Mouse (Mus musculus) embryonic facial prominence, embryonic 15.5 days (tissue): ENCODE data around the gene Ly6g6f. TPM values are rescaled to one million over a fixed set of nuclear protein-coding genes. Genes with fewer than 3 reads are reported as not detected.
"Not testable (repeated sequence)": the region's sequence is repeated elsewhere in the genome, so short reads cannot be mapped to it uniquely, and the experiment has no call there.

ENCODE experiments used
- ATAC-seq: fragments of 200-750 bp; cut with Nextera tagmentation; 2 replicates; pipeline ENCODE4 v1.8.0; 2017; ENCODE audit warnings: low read depth, moderate TSS enrichment; ENCODE audit not compliant: insufficient number of reproducible peaks, low FRiP score, low TSS enrichment
- H3K27ac ChIP-seq: fragments of 300-500 bp; sonication (generic); replicated peaks from 2 replicates; pipeline ENCODE4 v1.5.1; 2015; ENCODE audit warnings: mild to moderate bottlenecking, inconsistent platforms
- H3K27me3 ChIP-seq: fragments of 300-500 bp; sonication (generic); 2 replicates; pipeline ENCODE4 v1.6.1; 2015; ENCODE audit warnings: inconsistent platforms
- H3K36me3 ChIP-seq: fragments of 300-500 bp; sonication (generic); 2 replicates; pipeline ENCODE4 v1.6.1; 2015; ENCODE audit warnings: mild to moderate bottlenecking, inconsistent platforms
- H3K4me1 ChIP-seq: fragments of 300-500 bp; sonication (generic); 2 replicates; pipeline ENCODE4 v1.6.1; 2015; ENCODE audit warnings: inconsistent platforms
- H3K4me2 ChIP-seq: fragments of 300-500 bp; sonication (generic); replicated peaks from 2 replicates; pipeline ENCODE4 v1.6.1; 2015; ENCODE audit warnings: mild to moderate bottlenecking, inconsistent platforms
- H3K4me3 ChIP-seq: fragments of 300-500 bp; sonication (generic); replicated peaks from 2 replicates; pipeline ENCODE4 v1.5.1; 2015; ENCODE audit warnings: mild to moderate bottlenecking, inconsistent platforms
- H3K9ac ChIP-seq: fragments of 300-500 bp; sonication (generic); 2 replicates; pipeline ENCODE4 v1.6.1; 2015; ENCODE audit warnings: inconsistent platforms
- H3K9me3 ChIP-seq: fragments of 300-500 bp; sonication (generic); replicated peaks from 2 replicates; pipeline ENCODE4 v1.6.1; 2016; ENCODE audit warnings: inconsistent platforms
- WGBS: fragments of 180-500 bp; shearing (Covaris S2); methylation state at CpG from one replicate; pipeline ENCODE4 v1.1.7; 2015; 5-methylcytosine and 5-hydroxymethylcytosine counted together
- polyA plus RNA-seq: library from polyadenylated mRNA; unstranded; fragments of >200 nt; fragmentation: Nextera tagmentation; extraction: Ambion mirVana; gene quantifications from 2 replicates; pipeline ENCODE4 v1.2.1, GENCODE M21; 2015

Gene Ly6g6f
- polyA plus RNA-seq, 1 experiment from 2014 or later = 0.28 TPM

- Histone ChIP-seq H3K27me3 (no peaks in the 10 kb centered on the region), H3K9ac (no peak overlapping the region)
- WGBS = 70% methylated on average over 11 of the region's 11 CpGs
Measured at GRCm38 (mm10) chr17:35039121-35039873, 46.1 kb downstream of the Ly6g6f start.

GRCm38 (mm10) chr17:35034896-35035295, 50.5 kb downstream of the Ly6g6f start:
- WGBS = 56% methylated on average over 6 of the region's 6 CpGs
- H3K9me3 ChIP-seq = no peaks in the 10 kb centered on the region
- H3K27ac ChIP-seq = no peak overlapping the region
- no peak overlapping the region for H3K4me2 ChIP-seq
- no peaks in the 10 kb centered on the region for H3K36me3 ChIP-seq
- H3K9ac ChIP-seq = no peak overlapping the region
- H3K27me3 ChIP-seq = no peaks in the 10 kb centered on the region
- H3K4me1 ChIP-seq = peaks cover under 1% of the 10 kb centered on the region; the same call in 1 of the 2 replicates
- H3K4me3 ChIP-seq = no peak overlapping the region
- ATAC-seq = no peak

More at GRCm38 (mm10) chr17:35039121-35039873, 46.1 kb downstream of the Ly6g6f start:
- no peak overlapping the region for H3K27ac ChIP-seq
- H3K4me3 ChIP-seq = no peak overlapping the region
- H3K36me3 ChIP-seq = no peaks in the 10 kb centered on the region
- H3K4me1 ChIP-seq = 0 out of 2 replicates have a peak, but pooled peaks cover 3% of the 10 kb centered on the region
- no peak for ATAC-seq
- no peak overlapping the region for H3K4me2 ChIP-seq
- H3K9me3 ChIP-seq = no peaks in the 10 kb centered on the region

GRCm38 (mm10) chr17:35033703-35034102, 51.7 kb downstream of the Ly6g6f start:
- H3K27me3 ChIP-seq, H3K4me3 ChIP-seq, H3K9me3 ChIP-seq, ATAC-seq, H3K4me2 ChIP-seq, H3K27ac ChIP-seq, H3K36me3 ChIP-seq, H3K9ac ChIP-seq: not testable (repeated sequence)
- H3K4me1 ChIP-seq = peaks cover 12% of the 10 kb centered on the region
- 68% methylated on average over 1 of the region's 1 CpGs for WGBS

- no peak overlapping the region for H3K9ac ChIP-seq
- no peak for ATAC-seq
- no peaks in the 10 kb centered on the region for H3K27me3 ChIP-seq
- H3K4me3 ChIP-seq = no peak overlapping the region
- 73% methylated on average over 8 of the region's 8 CpGs for WGBS
- no peaks in the 10 kb centered on the region for H3K9me3 ChIP-seq
- no peaks in the 10 kb centered on the region for H3K36me3 ChIP-seq
- no peak overlapping the region for H3K27ac ChIP-seq
- H3K4me2 ChIP-seq = no peak overlapping the region
- peaks cover 25% of the 10 kb centered on the region for H3K4me1 ChIP-seq
Measured at GRCm38 (mm10) chr17:35032323-35032870, 53.0 kb downstream of the Ly6g6f start.

DNA sequence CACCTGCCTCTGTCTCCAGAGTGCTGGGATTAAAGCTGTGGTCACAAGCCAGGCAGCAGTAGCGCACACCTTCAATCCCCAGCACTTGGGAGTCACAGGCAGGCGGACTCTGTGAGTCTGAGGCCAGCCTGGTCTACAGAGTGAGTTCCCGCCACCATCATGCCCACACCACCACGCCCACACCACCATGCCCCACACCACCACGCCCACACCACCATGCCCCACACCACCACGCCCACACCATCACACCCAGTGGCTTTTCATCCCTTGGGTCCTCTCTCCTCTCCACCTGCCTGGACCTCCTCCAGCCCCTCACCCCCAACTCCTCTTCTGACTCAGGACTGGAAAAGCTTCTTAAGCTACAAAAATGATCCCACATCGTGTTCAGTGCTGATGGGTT, 53.5 kb downstream of the Ly6g6f start:
- Histone ChIP-seq H3K9me3 (no peaks in the 10 kb centered on the region), H3K4me3 (no peak overlapping the region), H3K9ac (no peak overlapping the region), H3K4me2 (no peak overlapping the region), H3K36me3 (no peaks in the 10 kb centered on the region), H3K27ac (no peak overlapping the region), H3K4me1 (peaks cover 28% of the 10 kb centered on the region), H3K27me3 (no peaks in the 10 kb centered on the region)
- ATAC-seq = no peak
- WGBS = 82% methylated on average over 7 of the region's 7 CpGs

GRCm38 (mm10) chr17:35031272-35031671, 54.1 kb downstream of the Ly6g6f start:
- H3K4me3 ChIP-seq = no peak overlapping the region
- H3K9me3 ChIP-seq = no peaks in the 10 kb centered on the region
- ATAC-seq = no peak
- WGBS = 88% methylated on average over 11 of the region's 11 CpGs
- no peaks in the 10 kb centered on the region for H3K27me3 ChIP-seq
- H3K9ac ChIP-seq = no peak overlapping the region
- no peak overlapping the region for H3K4me2 ChIP-seq
- H3K27ac ChIP-seq = no peak overlapping the region
- H3K36me3 ChIP-seq = no peaks in the 10 kb centered on the region
- H3K4me1 ChIP-seq = peaks cover 34% of the 10 kb centered on the region

Other genes starting within 250 kb of the Ly6g6f start
- 30.4 and 33.8 TPM in 2 replicates for gene Stk19, start 248.7 kb downstream of the Ly6g6f start, polyA plus RNA-seq
- gene Dxo, start 248.6 kb downstream of the Ly6g6f start, polyA plus RNA-seq = 66.2 and 70.7 TPM in 2 replicates
- gene Skiv2l, start 235.4 kb downstream of the Ly6g6f start, polyA plus RNA-seq = 50.6 and 55.0 TPM in 2 replicates
- 97.7 and 114 TPM in 2 replicates for gene Nelfe, start 235.2 kb downstream of the Ly6g6f start, polyA plus RNA-seq
- 2.9 and 3.2 TPM in 2 replicates for gene Cfb, start 223.1 kb downstream of the Ly6g6f start, polyA plus RNA-seq
- 3.2 and 4.2 TPM in 2 replicates for gene Zbtb12, start 206.1 kb downstream of the Ly6g6f start, polyA plus RNA-seq
- gene Gm20547, start 203.6 kb downstream of the Ly6g6f start, polyA plus RNA-seq = not detected in 2 replicates
- gene C2, start 187.3 kb downstream of the Ly6g6f start, polyA plus RNA-seq = 6.7 and 7.3 TPM in 2 replicates
- gene Ehmt2, start 187.1 kb downstream of the Ly6g6f start, polyA plus RNA-seq = 86.8 and 92.7 TPM in 2 replicates
- gene Slc44a4, start 171.1 kb downstream of the Ly6g6f start, polyA plus RNA-seq = 0.49 and 0.69 TPM in 2 replicates
- 20.8 and 22.7 TPM in 2 replicates for gene Neu1, start 154.4 kb downstream of the Ly6g6f start, polyA plus RNA-seq
- 2.2 and 3.4 TPM in 2 replicates for gene Hspa1b, start 126.4 kb downstream of the Ly6g6f start, polyA plus RNA-seq
- gene Gm20481, start 115.7 kb downstream of the Ly6g6f start, polyA plus RNA-seq = not detected in 2 replicates
- gene Hspa1a, start 113.5 kb downstream of the Ly6g6f start, polyA plus RNA-seq = 19.5 and 19.7 TPM in 2 replicates
- gene Hspa1l, start 112.9 kb downstream of the Ly6g6f start, polyA plus RNA-seq = 0.71 and 0.77 TPM in 2 replicates
- gene Lsm2, start 103.7 kb downstream of the Ly6g6f start, polyA plus RNA-seq = 163 and 173 TPM in 2 replicates
- 108 and 114 TPM in 2 replicates for gene Vars, start 84.6 kb downstream of the Ly6g6f start, polyA plus RNA-seq
- gene Vwa7, start 69.0 kb downstream of the Ly6g6f start, polyA plus RNA-seq = 0.43 and 0.58 TPM in 2 replicates
- 21.5 and 23.4 TPM in 2 replicates for gene Sapcd1, start 57.6 kb downstream of the Ly6g6f start, polyA plus RNA-seq
- 3.6 and 5.4 TPM in 2 replicates for gene Msh5, start 38.9 kb downstream of the Ly6g6f start, polyA plus RNA-seq
- gene Clic1, start 35.6 kb downstream of the Ly6g6f start, polyA plus RNA-seq = 324 and 329 TPM in 2 replicates
- gene Ddah2, start 26.6 kb downstream of the Ly6g6f start, polyA plus RNA-seq = 319 and 347 TPM in 2 replicates
- 98.5 and 131 TPM in 2 replicates for gene Ly6g6c, start 20.2 kb downstream of the Ly6g6f start, polyA plus RNA-seq
- 1.1 and 1.4 TPM in 2 replicates for gene Mpig6b, start 19.4 kb downstream of the Ly6g6f start, polyA plus RNA-seq
- 31.4 and 33.0 TPM in 2 replicates for gene Ly6g6e, start 8.7 kb downstream of the Ly6g6f start, polyA plus RNA-seq
- gene Ly6g6d, start 7.5 kb downstream of the Ly6g6f start, polyA plus RNA-seq = 1.5 and 2.3 TPM in 2 replicates
- 102 and 105 TPM in 2 replicates for gene Abhd16a, start 3.7 kb upstream of the Ly6g6f start, polyA plus RNA-seq
- not detected in 2 replicates for gene Ly6g5c, start 22.7 kb upstream of the Ly6g6f start, polyA plus RNA-seq
- gene Ly6g5b, start 29.8 kb upstream of the Ly6g6f start, polyA plus RNA-seq = 1.4 and 1.8 TPM in 2 replicates
- 19.5 and 20.1 TPM in 2 replicates for gene Gpank1, start 35.8 kb upstream of the Ly6g6f start, polyA plus RNA-seq
- gene Csnk2b, start 36.4 kb upstream of the Ly6g6f start, polyA plus RNA-seq = 278 and 279 TPM in 2 replicates
- 11.2 and 12.2 TPM in 2 replicates for gene D17H6S53E, start 40.8 kb upstream of the Ly6g6f start, polyA plus RNA-seq
- 0.17 TPM in 1 of 2 replicates, not detected in the other for gene Apom, start 46.4 kb upstream of the Ly6g6f start, polyA plus RNA-seq
- 57.8 TPM in 2 replicates for gene Bag6, start 49.6 kb upstream of the Ly6g6f start, polyA plus RNA-seq
- 179 and 198 TPM in 2 replicates for gene Prrc2a, start 79.3 kb upstream of the Ly6g6f start, polyA plus RNA-seq
- gene Aif1, start 90.5 kb upstream of the Ly6g6f start, polyA plus RNA-seq = 15.5 and 17.5 TPM in 2 replicates
- 27.2 and 27.4 TPM in 2 replicates for gene Lst1, start 102.8 kb upstream of the Ly6g6f start, polyA plus RNA-seq
- gene Ltb, start 108.8 kb upstream of the Ly6g6f start, polyA plus RNA-seq = 2.3 and 2.9 TPM in 2 replicates
- 0.47 and 0.76 TPM in 2 replicates for gene Tnf, start 116.4 kb upstream of the Ly6g6f start, polyA plus RNA-seq
- 0.27 and 0.32 TPM in 2 replicates for gene Lta, start 119.7 kb upstream of the Ly6g6f start, polyA plus RNA-seq
- 0.57 TPM in 1 of 2 replicates, not detected in the other for gene Gm16181, start 135.2 kb upstream of the Ly6g6f start, polyA plus RNA-seq
- gene Atp6v1g2, start 148.1 kb upstream of the Ly6g6f start, polyA plus RNA-seq = 4.1 and 4.4 TPM in 2 replicates
- 11.8 and 12.7 TPM in 2 replicates for gene Nfkbil1, start 150.2 kb upstream of the Ly6g6f start, polyA plus RNA-seq
- 406 and 413 TPM in 2 replicates for gene Ddx39b, start 156.1 kb upstream of the Ly6g6f start, polyA plus RNA-seq
- 81.6 and 82.0 TPM in 2 replicates for gene H2-D1, start 177.1 kb upstream of the Ly6g6f start, polyA plus RNA-seq
- gene H2-Q1, start 234.8 kb upstream of the Ly6g6f start, polyA plus RNA-seq = not detected in 2 replicates